Mouse (Mus musculus) MEL (cell line): ENCODE results near the gene Mea1. TPM values are rescaled to one million over a fixed set of nuclear protein-coding genes. Genes with fewer than 3 reads are reported as not detected.

Experiments
- DNase-seq: peaks from one replicate; pipeline ENCODE4 v3.0.0; 2011; ENCODE audit warnings: low read depth, low spot score
- H3K27ac ChIP-seq: 2 replicates; pipeline ENCODE4 v1.5.1; 2012; ENCODE audit warnings: low read depth, mild to moderate bottlenecking, control low read depth, low read length, moderate library complexity; ENCODE audit not compliant: control insufficient read depth
- H3K27me3 ChIP-seq, 2 experiments: fragments of 150-350 bp in 1 of 2; sonication (generic) in 1 of 2; 2 replicates each; pipeline ENCODE4 v1.6.1; 2012; ENCODE audit warnings: low read length in 2 of 2, mild to moderate bottlenecking in 2 of 2, improper control_type of control experiment in 1 of 2, moderate library complexity in 1 of 2; ENCODE audit not compliant: insufficient read depth in 2 of 2, control insufficient read depth in 1 of 2
- H3K36me3 ChIP-seq, 2 experiments: 2 replicates each; pipeline ENCODE4 v1.6.1; 2012 to 2014; ENCODE audit warnings: low read length in 2 of 2, improper control_type of control experiment in 1 of 2, inconsistent platforms in 1 of 2, mild to moderate bottlenecking in 1 of 2; ENCODE audit not compliant: insufficient read depth in 2 of 2, control insufficient read depth in 1 of 2
- H3K4me1 ChIP-seq, 2 experiments: fragments of 150-350 bp in 1 of 2; sonication (generic) in 1 of 2; 2 replicates each; pipeline ENCODE4 v1.6.1; 2012; ENCODE audit warnings: low read length in 2 of 2, improper control_type of control experiment in 1 of 2, mild to moderate bottlenecking in 1 of 2; ENCODE audit not compliant: insufficient read depth in 2 of 2, control insufficient read depth in 1 of 2
- H3K4me3 ChIP-seq, 2 experiments: fragments of 150-350 bp in 1 of 2; sonication (generic) in 1 of 2; 2 replicates each; pipeline ENCODE4 v1.5.1; 2012; ENCODE audit warnings: low read depth in 2 of 2, low read length in 2 of 2, mild to moderate bottlenecking in 2 of 2, moderate library complexity in 2 of 2, control low read depth in 1 of 2, improper control_type of control experiment in 1 of 2; ENCODE audit not compliant: control insufficient read depth in 1 of 2, insufficient read depth in 1 of 2
- H3K79me2 ChIP-seq: 2 replicates; pipeline ENCODE4 v1.6.1; 2012; ENCODE audit warnings: mild to moderate bottlenecking, low read length, moderate library complexity; ENCODE audit not compliant: control insufficient read depth, poor library complexity, insufficient read depth
- H3K9ac ChIP-seq: 2 replicates; pipeline ENCODE4 v1.6.1; 2012; ENCODE audit warnings: low read depth, mild to moderate bottlenecking, control low read depth, low read length, moderate library complexity; ENCODE audit not compliant: control insufficient read depth, poor library complexity, severe bottlenecking
- H3K9me3 ChIP-seq: fragments of 150-350 bp; sonication (generic); replicated peaks from 2 replicates; pipeline ENCODE4 v1.6.1; 2012; ENCODE audit warnings: mild to moderate bottlenecking, low read length, improper control_type of control experiment, moderate library complexity; ENCODE audit not compliant: insufficient read depth
- BHLHE40 ChIP-seq: IDR thresholded peaks from 2 replicates; pipeline ENCODE4 v1.6.1; 2012; ENCODE audit warnings: low read depth, mild to moderate bottlenecking, inconsistent platforms, low read length, improper control_type of control experiment, borderline replicate concordance
- CHD1 ChIP-seq: IDR thresholded peaks from 2 replicates; pipeline ENCODE4 v1.6.1; 2012; ENCODE audit warnings: low read depth, mild to moderate bottlenecking, inconsistent platforms, low read length, improper control_type of control experiment
- CHD2 ChIP-seq: IDR thresholded peaks from 2 replicates; pipeline ENCODE4 v1.6.1; 2011; ENCODE audit warnings: low read length, improper control_type of control experiment
- CTCF ChIP-seq, 3 experiments: IDR thresholded peaks in 2 of 3; conservative IDR thresholded peaks in 1 of 3; 2 replicates each; pipeline ENCODE4 v1.5.1; 2011 to 2012; ENCODE audit warnings: low read length in 3 of 3, low read depth in 2 of 3, mild to moderate bottlenecking in 2 of 3, improper control_type of control experiment in 1 of 3, inconsistent platforms in 1 of 3, mixed read lengths in 1 of 3, moderate library complexity in 1 of 3; ENCODE audit not compliant: control insufficient read depth in 1 of 3, insufficient read depth in 1 of 3, poor library complexity in 1 of 3, severe bottlenecking in 1 of 3
- E2F4 ChIP-seq: IDR thresholded peaks from 2 replicates; pipeline ENCODE4 v1.6.1; 2011; ENCODE audit warnings: low read depth, low read length, improper control_type of control experiment, borderline replicate concordance
- ELF1 ChIP-seq: IDR thresholded peaks from 2 replicates; pipeline ENCODE4 v1.6.1; 2014; ENCODE audit warnings: low read depth, mild to moderate bottlenecking, inconsistent platforms, low read length, improper control_type of control experiment, moderate library complexity
- EP300 ChIP-seq, 2 experiments: IDR thresholded peaks; 2 replicates each; pipeline ENCODE4 v1.6.1; 2011; ENCODE audit warnings: improper control_type of control experiment in 2 of 2, low read length in 2 of 2, low read depth in 1 of 2, mild to moderate bottlenecking in 1 of 2
- ETS1 ChIP-seq: IDR thresholded peaks from 2 replicates; pipeline ENCODE4 v1.6.1; 2012; ENCODE audit warnings: low read depth, mild to moderate bottlenecking, inconsistent platforms, low read length, improper control_type of control experiment, moderate library complexity
- GABPA ChIP-seq: IDR thresholded peaks from 2 replicates; pipeline ENCODE4 v1.6.1; 2012; ENCODE audit warnings: low read depth, mild to moderate bottlenecking, inconsistent platforms, low read length, improper control_type of control experiment, moderate library complexity
- GATA1 ChIP-seq: IDR thresholded peaks from 2 replicates; pipeline ENCODE4 v1.6.1; 2011; ENCODE audit warnings: low read depth, low read length, improper control_type of control experiment
- HCFC1 ChIP-seq: IDR thresholded peaks from 2 replicates; pipeline ENCODE4 v1.6.1; 2012; ENCODE audit warnings: low read depth, mild to moderate bottlenecking, inconsistent platforms, low read length, improper control_type of control experiment, moderate library complexity
- JUND ChIP-seq: IDR thresholded peaks from 2 replicates; pipeline ENCODE4 v1.6.1; 2011; ENCODE audit warnings: low read depth, mild to moderate bottlenecking, improper control_type of control experiment, low read length
- MAFK ChIP-seq: IDR thresholded peaks from 2 replicates; pipeline ENCODE4 v1.6.1; 2011; ENCODE audit warnings: low read depth, mild to moderate bottlenecking, low read length, improper control_type of control experiment, borderline replicate concordance
- MAX ChIP-seq: IDR thresholded peaks from 2 replicates; pipeline ENCODE4 v1.6.1; 2011; ENCODE audit warnings: low read length, improper control_type of control experiment
- MAZ ChIP-seq: IDR thresholded peaks from 2 replicates; pipeline ENCODE4 v1.6.1; 2012; ENCODE audit warnings: low read depth, mild to moderate bottlenecking, inconsistent platforms, low read length, improper control_type of control experiment
- MEF2A ChIP-seq: IDR thresholded peaks from 2 replicates; pipeline ENCODE4 v1.6.1; 2014; ENCODE audit warnings: low read depth, mild to moderate bottlenecking, inconsistent platforms, low read length, improper control_type of control experiment; ENCODE audit not compliant: poor library complexity, insufficient replicate concordance, severe bottlenecking; ENCODE audit errors: extremely low read depth
- MYB ChIP-seq: IDR thresholded peaks from 2 replicates; pipeline ENCODE4 v1.6.1; 2011; ENCODE audit warnings: mild to moderate bottlenecking, low read depth, low read length, improper control_type of control experiment
- MYC ChIP-seq: IDR thresholded peaks from 2 replicates; pipeline ENCODE4 v1.6.1; 2011; ENCODE audit warnings: low read depth, mild to moderate bottlenecking, low read length, improper control_type of control experiment, moderate library complexity
- NRF1 ChIP-seq: IDR thresholded peaks from 2 replicates; pipeline ENCODE4 v1.6.1; 2014; ENCODE audit warnings: low read depth, mild to moderate bottlenecking, inconsistent platforms, low read length, improper control_type of control experiment, moderate library complexity; ENCODE audit not compliant: poor library complexity, insufficient read depth, severe bottlenecking
- POLR2A ChIP-seq, 2 experiments: IDR thresholded peaks; 2 replicates each; pipeline ENCODE4 v1.6.1; 2011 to 2012; ENCODE audit warnings: low read length in 2 of 2, mild to moderate bottlenecking in 2 of 2, control low read depth in 1 of 2, improper control_type of control experiment in 1 of 2, low read depth in 1 of 2, moderate library complexity in 1 of 2; ENCODE audit not compliant: control insufficient read depth in 1 of 2, insufficient read depth in 1 of 2, poor library complexity in 1 of 2
- RCOR1 ChIP-seq: IDR thresholded peaks from 2 replicates; pipeline ENCODE4 v1.6.1; 2012; ENCODE audit warnings: low read depth, mild to moderate bottlenecking, inconsistent platforms, low read length, improper control_type of control experiment
- SIN3A ChIP-seq: IDR thresholded peaks from 2 replicates; pipeline ENCODE4 v1.6.1; 2012; ENCODE audit warnings: low read length, improper control_type of control experiment, inconsistent platforms
- TAL1 ChIP-seq: IDR thresholded peaks from 2 replicates; pipeline ENCODE4 v1.6.1; 2012; ENCODE audit warnings: mild to moderate bottlenecking, inconsistent platforms, low read length, moderate library complexity, mixed read lengths
- TBP ChIP-seq: IDR thresholded peaks from 2 replicates; pipeline ENCODE4 v1.8.0; 2011; ENCODE audit warnings: low read depth, low read length, improper control_type of control experiment
- TCF12 ChIP-seq: IDR thresholded peaks from 2 replicates; pipeline ENCODE4 v1.6.1; 2014; ENCODE audit warnings: low read depth, mild to moderate bottlenecking, inconsistent platforms, low read length, improper control_type of control experiment, moderate library complexity
- USF1 ChIP-seq: IDR thresholded peaks from 2 replicates; pipeline ENCODE4 v1.6.1; 2014; ENCODE audit warnings: low read depth, mild to moderate bottlenecking, inconsistent platforms, low read length, improper control_type of control experiment, moderate library complexity
- ZKSCAN1 ChIP-seq: IDR thresholded peaks from 2 replicates; pipeline ENCODE4 v1.6.1; 2012; ENCODE audit warnings: low read depth, mild to moderate bottlenecking, inconsistent platforms, low read length, improper control_type of control experiment, moderate library complexity
- ZMIZ1 ChIP-seq: IDR thresholded peaks from 2 replicates; pipeline ENCODE4 v1.6.1; 2012; ENCODE audit warnings: low read depth, mild to moderate bottlenecking, inconsistent platforms, low read length, improper control_type of control experiment, moderate library complexity
- polyA plus RNA-seq, 2 experiments: library from polyadenylated mRNA; stranded (reverse) in 1 of 2; unstranded in 1 of 2; fragments of >175 nt in 1 of 2; fragments of >200 nt in 1 of 2; gene quantifications; 2 replicates each; pipeline versions ENCODE4 v1.2.1 to v1.2.4; 2012; ENCODE audit warnings: low replicate concordance in 2 of 2, low read depth in 1 of 2; ENCODE audit not compliant: insufficient read length in 2 of 2, insufficient read depth in 1 of 2, missing spikeins in 1 of 2
- total RNA-seq: library from RNA; depleted of rRNA; stranded (reverse); fragments of 300-350 nt; gene quantifications from 2 replicates; pipeline ENCODE4 v1.2.3, GENCODE M21; 2012

The Mea1 gene
- total and polyA plus RNA-seq, 3 experiments, result 84.0 to 124 TPM; not detected in 1

GRCm38 (mm10) chr17:46678911-46679310, 318 bp downstream of the Mea1 start:
- H3K36me3 ChIP-seq, result peaks cover 0 to 20% of the 10 kb centered on the region in 2 experiments; a peak in 2 of 4 replicates
- TF ChIP-seq NRF1 (no peak), USF1 (no peak)
- no peak for DNase-seq
- H3K27ac ChIP-seq, result no peak overlapping the region
- no peaks in the 10 kb centered on the region for H3K27me3 ChIP-seq
- H3K9me3 ChIP-seq, result no peaks in the 10 kb centered on the region
- peak overlapping the region; percentile 95 for H3K9ac ChIP-seq
- peaks cover 2 to 15% of the 10 kb centered on the region in 2 experiments; a peak in 3 of 4 replicates for H3K4me1 ChIP-seq
- H3K79me2 ChIP-seq, result peaks cover 37% of the 10 kb centered on the region
- peak overlapping the region in 1 of 2 experiments; percentile 93; a peak in 1 of 4 replicates for H3K4me3 ChIP-seq

DNA sequence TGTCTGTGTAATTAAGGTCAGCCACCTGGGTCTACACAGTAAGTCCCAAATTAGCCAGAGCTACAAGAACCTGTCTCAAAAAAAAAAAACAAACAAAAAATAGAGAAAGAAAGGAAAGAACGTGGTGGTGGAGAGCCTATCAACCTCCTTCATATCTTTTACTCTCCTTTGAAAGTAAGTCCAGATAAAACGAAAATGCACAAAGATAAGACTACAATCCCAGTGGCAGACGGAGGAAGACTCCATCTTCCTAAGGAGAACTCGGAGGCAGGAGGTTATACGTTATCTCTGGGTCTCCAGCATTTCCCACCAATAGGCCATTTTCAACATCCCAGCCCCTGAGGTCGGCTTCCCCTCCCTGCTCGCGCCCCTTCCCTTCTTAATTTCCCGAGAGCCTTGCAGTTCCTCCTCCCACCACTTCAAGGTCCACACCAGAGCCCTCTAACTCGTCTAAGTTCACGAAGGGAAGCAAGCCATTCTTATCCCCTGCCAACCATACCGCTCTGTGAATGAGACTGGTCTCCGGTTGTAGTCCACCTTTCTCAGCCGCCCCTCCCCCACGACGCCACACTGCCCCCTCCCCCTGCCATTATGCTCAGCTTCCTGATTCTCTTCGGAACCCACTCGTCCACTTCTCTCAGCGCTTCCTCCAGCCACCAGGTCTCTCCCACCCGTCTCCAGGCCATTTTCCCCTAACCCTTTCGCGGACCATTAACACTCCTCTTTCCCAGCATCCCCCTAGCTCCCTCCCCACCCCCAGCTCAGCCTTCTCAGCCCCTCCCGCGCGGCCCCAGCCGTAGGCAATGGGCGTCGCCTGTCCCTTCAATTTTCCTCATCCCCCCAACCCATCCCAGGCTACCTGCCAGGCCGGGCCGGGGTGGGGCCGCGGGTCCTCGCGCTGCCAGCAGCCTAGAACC, 1.5 kb downstream of the Mea1 start:
- peak; percentile 70 for DNase-seq
- peaks cover 35% of the 10 kb centered on the region for H3K79me2 ChIP-seq
- no peaks in the 10 kb centered on the region for H3K27me3 ChIP-seq
- peaks cover 2 to 9% of the 10 kb centered on the region in 2 experiments; a peak in 3 of 4 replicates for H3K4me1 ChIP-seq
- H3K9me3 ChIP-seq, result no peaks in the 10 kb centered on the region
- peak overlapping the region; percentile 95 for H3K9ac ChIP-seq
- peaks cover 0 to 15% of the 10 kb centered on the region in 2 experiments; a peak in 2 of 4 replicates for H3K36me3 ChIP-seq
- H3K27ac ChIP-seq, result peak overlapping the region; percentile 86
- H3K4me3 ChIP-seq, result peak overlapping the region; percentile 80 to 93
- no peak for TF ChIP-seq MAFK
- peak; percentile 51 to 53 for TF ChIP-seq EP300 (IDR thresholded peaks at IDR 0.05; ENCODE audit: low read depth in 1 of 2, low read length in 2 of 2)
- peak; percentile 55 for TF ChIP-seq CHD2
- TF ChIP-seq MYC, result 0 out of 2 replicates have a peak, but pooled peaks have one; percentile 34
- TF ChIP-seq GABPA, result no peak
- peak; percentile 31; the same call in 1 of the 2 replicates for TF ChIP-seq ELF1
- no peak for TF ChIP-seq BHLHE40
- TF ChIP-seq TBP, result no peak
- TF ChIP-seq TCF12, result 0 out of 2 replicates have a peak, but pooled peaks have one; percentile 18
- peak; percentile 64; the same call in 1 of the 2 replicates for TF ChIP-seq MAZ
- TF ChIP-seq ZMIZ1, result peak; percentile 46; the same call in 1 of the 2 replicates
- TF ChIP-seq SIN3A, result 0 out of 2 replicates have a peak, but pooled peaks have one; percentile 5
- peak; percentile 38; the same call in 1 of the 2 replicates for TF ChIP-seq RCOR1
- TF ChIP-seq NRF1, result no peak
- no peak for TF ChIP-seq TAL1
- peak; percentile 85 for TF ChIP-seq GATA1
- no peak for TF ChIP-seq CHD1
- no peak for TF ChIP-seq JUND
- TF ChIP-seq E2F4, result no peak
- peak; percentile 49; the same call in 1 of the 2 replicates for TF ChIP-seq ETS1
- TF ChIP-seq MYB, result 0 out of 2 replicates have a peak, but pooled peaks have one; percentile 12
- no peak; a peak in 1 of 6 replicates for TF ChIP-seq CTCF (IDR thresholded peaks at IDR 0.05 in 2 of 3, conservative IDR thresholded peaks at IDR 0.05 in 1 of 3; ENCODE audit: control insufficient read depth in 1 of 3, insufficient read depth in 1 of 3, low read depth in 2 of 3, low read length in 3 of 3, poor library complexity in 1 of 3, severe bottlenecking in 1 of 3)
- peak in 1 of 2 experiments; percentile 42; a peak in 2 of 4 replicates for TF ChIP-seq POLR2A (IDR thresholded peaks at IDR 0.05; ENCODE audit: control insufficient read depth in 1 of 2, insufficient read depth in 1 of 2, low read depth in 1 of 2, low read length in 2 of 2, poor library complexity in 1 of 2)
- TF ChIP-seq ZKSCAN1, result no peak
- TF ChIP-seq HCFC1, result no peak
- TF ChIP-seq MAX, result peak; percentile 35; the same call in 1 of the 2 replicates
- TF ChIP-seq MEF2A, result no peak
